Mouse (Mus musculus): ENCODE data around the gene Gkn2. TPM values are rescaled to one million over a fixed set of nuclear protein-coding genes. Genes with fewer than 3 reads are reported as not detected.

Gkn2 gene
- polyA plus RNA-seq, 1 experiment, result not detected

- TF ChIP-seq GATA1 (IDR thresholded peaks at IDR 0.05; ENCODE audit: borderline replicate concordance, low read length) (no peak), FLI1 (IDR thresholded peaks at IDR 0.05; ENCODE audit: low read length) (no peak)
- Histone ChIP-seq H3K36me3 (replicated peaks; ENCODE audit: low read length) (no peaks in the 10 kb centered on the region), H3K4me1 (no peaks in the 10 kb centered on the region), H3K27me3 (replicated peaks) (peaks cover 29% of the 10 kb centered on the region), H3K9me3 (no peaks in the 10 kb centered on the region), H3K4me3 (replicated peaks) (no peak overlapping the region)
Measured at GRCm38 (mm10) chr6:87354441-87354840, 18.7 kb upstream of the Gkn2 start.

- no peaks in the 10 kb centered on the region for H3K9me3 ChIP-seq
- no peaks in the 10 kb centered on the region for H3K36me3 ChIP-seq (replicated peaks; ENCODE audit: low read length)
- no peak for TF ChIP-seq FLI1 (IDR thresholded peaks at IDR 0.05; ENCODE audit: low read length)
- no peak for TF ChIP-seq GATA1 (IDR thresholded peaks at IDR 0.05; ENCODE audit: borderline replicate concordance, low read length)
- H3K27me3 ChIP-seq (replicated peaks), result peaks cover 38% of the 10 kb centered on the region
- no peaks in the 10 kb centered on the region; the same call in 1 of the 2 replicates for H3K4me1 ChIP-seq
- H3K4me3 ChIP-seq (replicated peaks), result no peak overlapping the region
Measured at GRCm38 (mm10) chr6:87369223-87369622, 3.9 kb upstream of the Gkn2 start.

GRCm38 (mm10) chr6:87383926-87384691 is 11.0 kb downstream of the Gkn2 start:
- Histone ChIP-seq H3K27me3 (replicated peaks) (peaks cover 59% of the 10 kb centered on the region), H3K9me3 (no peaks in the 10 kb centered on the region), H3K4me3 (replicated peaks) (peak overlapping the region; percentile 7), H3K36me3 (replicated peaks; ENCODE audit: low read length) (no peaks in the 10 kb centered on the region), H3K4me1 (peaks cover 9% of the 10 kb centered on the region; the same call in 1 of the 2 replicates)
- TF ChIP-seq GATA1 (IDR thresholded peaks at IDR 0.05; ENCODE audit: borderline replicate concordance, low read length) (no peak), FLI1 (IDR thresholded peaks at IDR 0.05; ENCODE audit: low read length) (no peak)

- H3K36me3 ChIP-seq (replicated peaks; ENCODE audit: low read length), result no peaks in the 10 kb centered on the region
- H3K4me3 ChIP-seq (replicated peaks), result no peak overlapping the region
- peaks cover 57% of the 10 kb centered on the region for H3K27me3 ChIP-seq (replicated peaks)
- peaks cover 12% of the 10 kb centered on the region; the same call in 1 of the 2 replicates for H3K4me1 ChIP-seq
- no peaks in the 10 kb centered on the region for H3K9me3 ChIP-seq
- TF ChIP-seq GATA1 (IDR thresholded peaks at IDR 0.05; ENCODE audit: borderline replicate concordance, low read length) (no peak), FLI1 (IDR thresholded peaks at IDR 0.05; ENCODE audit: low read length) (no peak)
Measured at GRCm38 (mm10) chr6:87384761-87385160, 11.6 kb downstream of the Gkn2 start.

- Histone ChIP-seq H3K4me1 (peaks cover 14% of the 10 kb centered on the region; the same call in 1 of the 2 replicates), H3K4me3 (replicated peaks) (no peak overlapping the region), H3K36me3 (replicated peaks; ENCODE audit: low read length) (no peaks in the 10 kb centered on the region), H3K9me3 (no peaks in the 10 kb centered on the region), H3K27me3 (replicated peaks) (peaks cover 53% of the 10 kb centered on the region)
- TF ChIP-seq GATA1 (IDR thresholded peaks at IDR 0.05; ENCODE audit: borderline replicate concordance, low read length) (no peak), FLI1 (IDR thresholded peaks at IDR 0.05; ENCODE audit: low read length) (no peak)
Measured at GRCm38 (mm10) chr6:87386203-87386602, 13.0 kb downstream of the Gkn2 start.

- TF ChIP-seq FLI1 (IDR thresholded peaks at IDR 0.05; ENCODE audit: low read length), result no peak
- TF ChIP-seq GATA1 (IDR thresholded peaks at IDR 0.05; ENCODE audit: borderline replicate concordance, low read length), result no peak
Measured at GRCm38 (mm10) chr6:87386681-87387080, 13.5 kb downstream of the Gkn2 start.

GRCm38 (mm10) chr6:87388877-87389276 is 15.7 kb downstream of the Gkn2 start, which contains the start of gene Gkn3:
Gene Gkn3 (minus strand): TSS chr6:87388935.
- Histone ChIP-seq H3K27me3 (replicated peaks) (peaks cover 37% of the 10 kb centered on the region), H3K4me3 (replicated peaks) (no peak within 1 kb of the TSS), H3K36me3 (replicated peaks; ENCODE audit: low read length) (no peaks in the 10 kb centered on the region), H3K9me3 (no peaks in the 10 kb centered on the region), H3K4me1 (peaks cover 22% of the 10 kb centered on the region)
- TF ChIP-seq FLI1 (IDR thresholded peaks at IDR 0.05; ENCODE audit: low read length), result no peak
- no peak for TF ChIP-seq GATA1 (IDR thresholded peaks at IDR 0.05; ENCODE audit: borderline replicate concordance, low read length)

More at GRCm38 (mm10) chr6:87386681-87387080, 13.5 kb downstream of the Gkn2 start:
- Histone ChIP-seq H3K27me3 (replicated peaks) (peaks cover 51% of the 10 kb centered on the region), H3K9me3 (no peaks in the 10 kb centered on the region), H3K36me3 (replicated peaks; ENCODE audit: low read length) (no peaks in the 10 kb centered on the region), H3K4me3 (replicated peaks) (no peak overlapping the region), H3K4me1 (peaks cover 14% of the 10 kb centered on the region; the same call in 1 of the 2 replicates)

- H3K9me3 ChIP-seq, result no peaks in the 10 kb centered on the region
- H3K36me3 ChIP-seq (replicated peaks; ENCODE audit: low read length), result no peaks in the 10 kb centered on the region
- H3K27me3 ChIP-seq (replicated peaks), result peaks cover 31% of the 10 kb centered on the region
- TF ChIP-seq FLI1 (IDR thresholded peaks at IDR 0.05; ENCODE audit: low read length), result no peak
- no peak for TF ChIP-seq GATA1 (IDR thresholded peaks at IDR 0.05; ENCODE audit: borderline replicate concordance, low read length)
- H3K4me3 ChIP-seq (replicated peaks), result no peak overlapping the region
- H3K4me1 ChIP-seq, result peaks cover 23% of the 10 kb centered on the region
Measured at GRCm38 (mm10) chr6:87389455-87389989, 16.4 kb downstream of the Gkn2 start.

- TF ChIP-seq GATA1 (IDR thresholded peaks at IDR 0.05; ENCODE audit: borderline replicate concordance, low read length), result no peak
- TF ChIP-seq FLI1 (IDR thresholded peaks at IDR 0.05; ENCODE audit: low read length), result no peak
- H3K4me1 ChIP-seq, result peaks cover 24% of the 10 kb centered on the region
- H3K27me3 ChIP-seq (replicated peaks), result peaks cover 22% of the 10 kb centered on the region
- H3K9me3 ChIP-seq, result no peaks in the 10 kb centered on the region
- H3K4me3 ChIP-seq (replicated peaks), result no peak overlapping the region
- no peaks in the 10 kb centered on the region for H3K36me3 ChIP-seq (replicated peaks; ENCODE audit: low read length)
Measured at GRCm38 (mm10) chr6:87393466-87394205, 20.5 kb downstream of the Gkn2 start.

Measured in megakaryocyte, embryonic 14.5 days (primary cell).